Comparison of ENCODE assay signal across 6 mouse cellular contexts in genomic region chr1:171326588-171326987, GRCm38 (mm10). TPM values are rescaled to one million over a fixed set of nuclear protein-coding genes. Genes with fewer than 3 reads are reported as not detected.
A peak's percentile ranks its signal among the peaks of the same experiment; 100 is the strongest.
DNase-seq lines count a peak whose midpoint lies in the region; ATAC-seq and TF ChIP-seq lines count a peak whose summit lies in the region.
"Not testable (repeated sequence)": the region's sequence is repeated elsewhere in the genome, so short reads cannot be mapped to it uniquely, and the experiment has no call there.
"Had no signal": no experiment of that assay in that cellular context is flagged by ENCODE, and none has a peak within 500 bp of the region (broad histone marks: within the 10 kb centered on the region; RNA-seq: fewer than 3 reads in every experiment).

No protein-coding gene starts in this region.

- peaks cover 43% of the 10 kb centered on the region for H3K79me2 ChIP-seq in CH12.LX (replicated peaks; ENCODE audit: control insufficient read depth, extremely low read depth, insufficient read depth, poor library complexity, severe bottlenecking)

- not testable (repeated sequence) for H3K9ac ChIP-seq in CH12.LX (ENCODE audit: insufficient read depth, low read depth); liver, embryonic 13.5 days

- not testable (repeated sequence) for TF ChIP-seq RAD21 in CH12.LX (IDR thresholded peaks at IDR 0.05; ENCODE audit: low read depth, low read length)

- DNase-seq in CH12.LX (ENCODE audit: extremely low read depth) = peak; percentile 52
- peak; percentile 59 for DNase-seq in heart, adult 11 months
- not testable (repeated sequence) for DNase-seq in liver, embryonic 13.5 days
- DNase-seq in splenic B cell, adult 2 months (ENCODE audit: low read depth, low spot score) = peak; percentile 51

- dilution Hi-C loops in CH12.LX (cut with MboI; ENCODE audit: extremely low pct_ligation_motif_present, extremely low pct_unique_long_range_greater_than_20kb, low sequenced_read_pairs) = not testable (repeated sequence)

- ATAC-seq in liver, embryonic 13.5 days (ENCODE audit: low read depth) = not testable (repeated sequence)

- H3K9me3 ChIP-seq in CH12.LX (replicated peaks; ENCODE audit: low read length); liver, embryonic 13.5 days (replicated peaks): not testable (repeated sequence)

- not testable (repeated sequence) for H3K27me3 ChIP-seq in CH12.LX (replicated peaks); liver, embryonic 13.5 days; splenic B cell, adult 2 months (ENCODE audit: control insufficient read depth, insufficient read depth, low read length, poor library complexity, severe bottlenecking)

- TF ChIP-seq POLR2A in CH12.LX (IDR thresholded peaks at IDR 0.05; ENCODE audit: low read depth, low read length); bone marrow macrophage, adult 2 months (IDR thresholded peaks at IDR 0.05; ENCODE audit: borderline replicate concordance, low read depth, low read length): not testable (repeated sequence)

- not testable (repeated sequence) for H3K4me3 ChIP-seq in CH12.LX (replicated peaks in 1 of 3; ENCODE audit: low read depth in 2 of 3, low read length in 2 of 3, poor library complexity in 1 of 3); bone marrow macrophage, adult 2 months (ENCODE audit: insufficient read depth, low read length); liver, embryonic 13.5 days (replicated peaks)

- TF ChIP-seq CTCF in CH12.LX (conservative IDR thresholded peaks at IDR 0.05 in 1 of 2, IDR thresholded peaks at IDR 0.05 in 1 of 2; ENCODE audit: low read depth in 2 of 2, low read length in 2 of 2); bone marrow macrophage, adult 2 months (IDR thresholded peaks at IDR 0.05; ENCODE audit: low read depth, low read length): not testable (repeated sequence)

- H3K4me2 ChIP-seq in CH12.LX (ENCODE audit: insufficient read depth, low read depth, poor library complexity, severe bottlenecking) = peak overlapping the region; percentile 98; the same call in 1 of the 2 replicates
- H3K4me2 ChIP-seq in liver, embryonic 13.5 days = peak overlapping the region; percentile 87; the same call in 1 of the 2 replicates

- H3K4me1 ChIP-seq in CH12.LX (ENCODE audit: control insufficient read depth in 1 of 2, insufficient read depth in 2 of 2) = peaks cover 13 to 45% of the 10 kb centered on the region in 2 experiments
- H3K4me1 ChIP-seq in bone marrow macrophage, adult 2 months (ENCODE audit: control insufficient read depth, insufficient read depth, low read length) = peaks cover 31% of the 10 kb centered on the region
- peaks cover 37% of the 10 kb centered on the region for H3K4me1 ChIP-seq in liver, embryonic 13.5 days (replicated peaks)

- peak; percentile 78 for TF ChIP-seq EP300 in CH12.LX (IDR thresholded peaks at IDR 0.05; ENCODE audit: low read length)

- H3K27ac ChIP-seq in CH12.LX (ENCODE audit: insufficient read depth, low read depth) = 0 out of 2 replicates have a peak overlapping the region, but pooled peaks have one; percentile 23
- 0 out of 2 replicates have a peak overlapping the region, but pooled peaks have one; percentile 6 for H3K27ac ChIP-seq in bone marrow macrophage, adult 2 months (ENCODE audit: insufficient read depth, low read depth, low read length)
- not testable (repeated sequence) for H3K27ac ChIP-seq in liver, embryonic 13.5 days

- H3K36me3 ChIP-seq in CH12.LX (replicated peaks in 1 of 2; ENCODE audit: control insufficient read depth in 1 of 2, insufficient read depth in 1 of 2, low read length in 1 of 2) = peaks cover 2 to 27% of the 10 kb centered on the region in 2 experiments
- H3K36me3 ChIP-seq in liver, embryonic 13.5 days; splenic B cell, adult 2 months (ENCODE audit: control insufficient read depth, insufficient read depth, low read length, poor library complexity, severe bottlenecking): not testable (repeated sequence)

- WGBS in liver, embryonic 13.5 days (ENCODE audit: insufficient replicate concordance) = 61% methylated on average over 4 of the region's 4 CpGs

- in situ Hi-C loops in CH12.LX (cut with MboI; ENCODE audit: low pct_ligation_motif_present, low pct_unique_long_range_greater_than_20kb, low sequenced_read_pairs) = not testable (repeated sequence)

TF ChIP-seq in CH12.LX, 34 proteins besides CTCF, POLR2A, EP300 and RAD21:
- TF ChIP-seq BHLHE40 (IDR thresholded peaks at IDR 0.05; ENCODE audit: low read depth, low read length) (0 out of 2 replicates have a peak, but pooled peaks have one; percentile 29), ZNF384 (IDR thresholded peaks at IDR 0.05; ENCODE audit: low read depth, low read length) (peak; percentile 92), IRF4 (IDR thresholded peaks at IDR 0.05; ENCODE audit: low read depth, low read length) (peak; percentile 73)

RNA-seq across cellular contexts. Expression of gene Dedd, which starts 2.4 kb away (rescaled TPM):
- total RNA-seq in CH12.LX (2012; rRNA removed) (18.7 and 21.5 TPM in 2 replicates), CH12.LX (2014; rRNA removed) (13.1 and 14.5 TPM in 2 replicates)
- 34.5 and 35.8 TPM in 2 replicates for polyA plus RNA-seq in CH12.LX (2012; ENCODE audit: insufficient read length, low read depth)
- polyA plus RNA-seq in bone marrow macrophage, adult 2 months (2012; ENCODE audit: insufficient read depth, insufficient read length, missing spikeins) = 34.3 and 43.5 TPM in 2 replicates
- 20.3 and 22.7 TPM in 2 replicates for polyA plus RNA-seq in liver, embryonic 13.5 days (2015; fragmentation: Nextera tagmentation; extraction: Ambion mirVana)

RNA-seq across cellular contexts. Expression of gene Nit1, which starts 18.9 kb away (rescaled TPM):
- 40.8 and 41.0 TPM in 2 replicates for total RNA-seq in CH12.LX (2012; rRNA removed)
- 48.6 and 51.4 TPM in 2 replicates for total RNA-seq in CH12.LX (2014; rRNA removed)
- 39.5 and 42.4 TPM in 2 replicates for polyA plus RNA-seq in CH12.LX (2012; ENCODE audit: insufficient read length, low read depth)
- 31.9 and 34.7 TPM in 2 replicates for polyA plus RNA-seq in bone marrow macrophage, adult 2 months (2012; ENCODE audit: insufficient read depth, insufficient read length, missing spikeins)
- polyA plus RNA-seq in liver, embryonic 13.5 days (2015; fragmentation: Nextera tagmentation; extraction: Ambion mirVana) = 24.1 and 29.1 TPM in 2 replicates

RNA-seq across cellular contexts. Expression of gene Pfdn2, which starts 18.9 kb away (rescaled TPM):
- total RNA-seq in CH12.LX (2012; rRNA removed) = 25.2 and 28.2 TPM in 2 replicates
- 32.3 and 33.0 TPM in 2 replicates for total RNA-seq in CH12.LX (2014; rRNA removed)
- polyA plus RNA-seq in CH12.LX (2012; ENCODE audit: insufficient read length, low read depth) = 292 and 408 TPM in 2 replicates
- 64.4 and 74.8 TPM in 2 replicates for polyA plus RNA-seq in bone marrow macrophage, adult 2 months (2012; ENCODE audit: insufficient read depth, insufficient read length, missing spikeins)
- polyA plus RNA-seq in liver, embryonic 13.5 days (2015; fragmentation: Nextera tagmentation; extraction: Ambion mirVana) = 60.9 and 66.8 TPM in 2 replicates

RNA-seq across cellular contexts. Expression of gene Ufc1, which starts 31.8 kb away (rescaled TPM):
- 98.4 and 120 TPM in 2 replicates for total RNA-seq in CH12.LX (2012; rRNA removed)
- total RNA-seq in CH12.LX (2014; rRNA removed) = 115 and 121 TPM in 2 replicates
- 71.4 and 76.2 TPM in 2 replicates for polyA plus RNA-seq in CH12.LX (2012; ENCODE audit: insufficient read length, low read depth)
- 97.2 and 100 TPM in 2 replicates for polyA plus RNA-seq in bone marrow macrophage, adult 2 months (2012; ENCODE audit: insufficient read depth, insufficient read length, missing spikeins)
- polyA plus RNA-seq in liver, embryonic 13.5 days (2015; fragmentation: Nextera tagmentation; extraction: Ambion mirVana) = 53.3 and 57.1 TPM in 2 replicates

RNA-seq across cellular contexts. Expression of gene Klhdc9, which starts 34.0 kb away (rescaled TPM):
- total RNA-seq in CH12.LX (2012; rRNA removed) (0.08 and 0.13 TPM in 2 replicates), CH12.LX (2014; rRNA removed) (not detected in 2 replicates)
- not detected in 2 replicates for polyA plus RNA-seq in CH12.LX (2012; ENCODE audit: insufficient read length, low read depth)
- not detected in 2 replicates for polyA plus RNA-seq in bone marrow macrophage, adult 2 months (2012; ENCODE audit: insufficient read depth, insufficient read length, missing spikeins)
- polyA plus RNA-seq in liver, embryonic 13.5 days (2015; fragmentation: Nextera tagmentation; extraction: Ambion mirVana) = 0.13 and 0.18 TPM in 2 replicates
- polyA plus RNA-seq: Patski had no signal
